Mouse (Mus musculus) olfactory bulb, adult 2 months (tissue): ENCODE results near the gene Thada.

Experiments
- CTCF ChIP-seq: fragments of 200-500 bp; IDR thresholded peaks from 2 replicates; pipeline ENCODE4 v1.5.1; 2012; ENCODE audit warnings: low read depth, mild to moderate bottlenecking, low read length, moderate library complexity; ENCODE audit not compliant: insufficient read depth
- POLR2A ChIP-seq: fragments of 200-500 bp; IDR thresholded peaks from 2 replicates; pipeline ENCODE4 v1.6.1; 2012; ENCODE audit warnings: mild to moderate bottlenecking, low read depth, low read length, moderate library complexity; ENCODE audit not compliant: insufficient read depth

- TF ChIP-seq POLR2A (no peak), CTCF (no peak)
Measured at GRCm38 (mm10) chr17:84287675-84288420, 178.2 kb downstream of the Thada start.
